Mouse (Mus musculus): ENCODE data around the gene Gm4924. TPM values are rescaled to one million over a fixed set of nuclear protein-coding genes. Genes with fewer than 3 reads are reported as not detected.

Gm4924 gene
- polyA plus RNA-seq (2017; shearing (Covaris generic)): 11.9 TPM

GRCm38 (mm10) chr10:82354083-82355010 is at the start of gene Gm4924:
Gene Gm4924 (plus strand): TSS chr10:82354255.

GRCm38 (mm10) chr10:82316482-82316881 is 37.6 kb upstream of the Gm4924 start, which contains the start of gene 4932415D10Rik:
Gene 4932415D10Rik (minus strand): TSS chr10:82316582.

Other genes with a start within 250 kb of the Gm4924 start
- 15.4 TPM for gene AU041133, start 226.2 kb upstream of the Gm4924 start, polyA plus RNA-seq (2017; shearing (Covaris generic))
- 15.7 TPM for gene Zfp938, start 113.0 kb upstream of the Gm4924 start, polyA plus RNA-seq (2017; shearing (Covaris generic))
- not detected for gene 4932415D10Rik, start 37.7 kb upstream of the Gm4924 start, polyA plus RNA-seq (2017; shearing (Covaris generic))
- gene Gm1553, start 138.4 kb downstream of the Gm4924 start, polyA plus RNA-seq (2017; shearing (Covaris generic)): not detected